Mouse (Mus musculus) layer of hippocampus, adult 6 months (tissue): ENCODE results near the gene Amd1. TPM values are rescaled to one million over a fixed set of nuclear protein-coding genes. Genes with fewer than 3 reads are reported as not detected.

Experiments
- long read RNA-seq, 2 experiments: library from polyadenylated mRNA; unstranded; transcript quantifications; one replicate each; pipeline ENCODE4 v2.0.0; 2019 to 2020
- polyA plus RNA-seq: library from polyadenylated mRNA; unstranded; fragments of <200 nt; fragmentation: Nextera tagmentation; gene quantifications from 2 replicates; pipeline ENCODE4 v1.2.3, GENCODE M21; 2021

Amd1 gene
- polyA plus RNA-seq = 38.7 and 70.7 TPM in 2 replicates
- long read RNA-seq, experiment 1, transcript Amd1-201 (8 exons, 3,204 nt) = major isoform, 42 of 70 reads
- long read RNA-seq, experiment 1, partial matches to known transcripts = 2 of 70 reads
- long read RNA-seq, experiment 1, other reads (novel, unspliced or antisense) = 26 of 70 reads
- long read RNA-seq, experiment 2, transcript Amd1-201 (8 exons, 3,204 nt) = major isoform, 104 of 125 reads
- long read RNA-seq, experiment 2, partial matches to known transcripts = 9 of 125 reads
- long read RNA-seq, experiment 2, other reads (novel, unspliced or antisense) = 12 of 125 reads

GRCm38 (mm10) chr10:40302140-40302985, at the start of gene Amd1:
Gene Amd1 (minus strand): TSS chr10:40302186.

GRCm38 (mm10) chr10:40339351-40339964, 37.5 kb upstream of the Amd1 start, which contains the start of gene Cdk19:
Gene Cdk19 (plus strand): TSS chr10:40339564.

GRCm38 (mm10) chr10:40257414-40258255, 44.4 kb downstream of the Amd1 start, which contains the start of gene Gtf3c6:
Gene Gtf3c6 (minus strand): TSS chr10:40258108.

GRCm38 (mm10) chr10:40246374-40247165, 55.4 kb downstream of the Amd1 start, which contains the start of gene Rpf2:
Gene Rpf2 (minus strand): TSS chr10:40247036.

Other genes starting within 250 kb of the Amd1 start
- 0.54 and 0.55 TPM in 2 replicates for gene Slc16a10, start 159.9 kb downstream of the Amd1 start, polyA plus RNA-seq
- 35.3 and 39.2 TPM in 2 replicates for gene Rpf2, start 55.1 kb downstream of the Amd1 start, polyA plus RNA-seq
- 48.0 and 55.5 TPM in 2 replicates for gene Gtf3c6, start 44.1 kb downstream of the Amd1 start, polyA plus RNA-seq
- 4.4 and 4.8 TPM in 2 replicates for gene Cdk19, start 37.4 kb upstream of the Amd1 start, polyA plus RNA-seq